Mouse (Mus musculus) limb, embryonic 14.5 days (tissue): ENCODE results near the gene Alox5ap. TPM values are rescaled to one million over a fixed set of nuclear protein-coding genes. Genes with fewer than 3 reads are reported as not detected.

Experiments used
- ATAC-seq: fragments of 200-750 bp; cut with Nextera tagmentation; 2 replicates; pipeline ENCODE4 v1.8.0; 2017; ENCODE audit warnings: low read depth, moderate number of reproducible peaks, moderate TSS enrichment; ENCODE audit not compliant: low FRiP score
- DNase-seq: peaks from one replicate; pipeline ENCODE4 v3.0.0-alpha.2; 2015; ENCODE audit warnings: low spot score
- H3K27ac ChIP-seq: fragments of 300-500 bp; sonication (generic); replicated peaks from 2 replicates; pipeline ENCODE4 v1.5.1; 2014; ENCODE audit warnings: low read depth, mild to moderate bottlenecking, low read length, moderate library complexity, mixed read lengths
- H3K27me3 ChIP-seq: fragments of 300-500 bp; sonication (generic); 2 replicates; pipeline ENCODE4 v1.6.1; 2014; ENCODE audit warnings: low read length, mixed read lengths; ENCODE audit not compliant: control insufficient read depth, insufficient read depth
- H3K36me3 ChIP-seq: fragments of 300-500 bp; sonication (generic); 2 replicates; pipeline ENCODE4 v1.6.1; 2014; ENCODE audit warnings: mild to moderate bottlenecking, low read length, moderate library complexity, mixed read lengths; ENCODE audit not compliant: control insufficient read depth, insufficient read depth
- H3K4me1 ChIP-seq: fragments of 300-500 bp; sonication (generic); 2 replicates; pipeline ENCODE4 v1.6.1; 2014; ENCODE audit warnings: antibody characterized with exemption, low read length, mixed read lengths; ENCODE audit not compliant: control insufficient read depth, insufficient read depth
- H3K4me2 ChIP-seq: fragments of 300-500 bp; sonication (generic); replicated peaks from 2 replicates; pipeline ENCODE4 v1.6.1; 2014; ENCODE audit warnings: low read depth, mild to moderate bottlenecking, low read length, moderate library complexity; ENCODE audit not compliant: severe bottlenecking
- H3K4me3 ChIP-seq: fragments of 300-500 bp; sonication (generic); replicated peaks from 2 replicates; pipeline ENCODE4 v1.5.1; 2014; ENCODE audit warnings: low read length
- H3K9ac ChIP-seq: fragments of 300-500 bp; sonication (generic); 2 replicates; pipeline ENCODE4 v1.6.1; 2014; ENCODE audit warnings: mild to moderate bottlenecking, low read depth, low read length, moderate library complexity; ENCODE audit not compliant: severe bottlenecking
- H3K9me3 ChIP-seq: fragments of 300-500 bp; sonication (generic); 2 replicates; pipeline ENCODE4 v1.6.1; 2016; ENCODE audit warnings: low read length; ENCODE audit not compliant: control insufficient read depth
- POLR2A ChIP-seq: fragments of 200-500 bp; IDR thresholded peaks from 2 replicates; pipeline ENCODE4 v1.8.0; 2012; ENCODE audit warnings: inconsistent platforms, mild to moderate bottlenecking, moderate library complexity, borderline replicate concordance; ENCODE audit not compliant: insufficient read depth, insufficient read length; ENCODE audit errors: extremely low read depth
- WGBS: fragments of 180-500 bp; shearing (Covaris S2); extraction: QIAGEN DNeasy Blood & Tissue Kit; methylation state at CpG from one replicate; pipeline ENCODE4 v1.1.7; 2014; 5-methylcytosine and 5-hydroxymethylcytosine counted together
- polyA plus RNA-seq, 2 experiments: library from polyadenylated mRNA; depleted of rRNA in 1 of 2; stranded (reverse) in 1 of 2; unstranded in 1 of 2; fragments of >200 nt; fragmentation: Nextera tagmentation in 1 of 2; extraction: Ambion mirVana in 1 of 2; gene quantifications; 2 replicates each; pipeline versions ENCODE4 v1.2.1 to v1.2.3; 2012 to 2014

The Alox5ap gene
- polyA plus RNA-seq, 2 experiments, result 18.6 to 18.7 TPM

- Histone ChIP-seq H3K9ac (no peak overlapping the region), H3K4me3 (no peak overlapping the region), H3K4me2 (no peak overlapping the region; the same call in 1 of the 2 replicates), H3K36me3 (no peaks in the 10 kb centered on the region), H3K27ac (no peak overlapping the region), H3K27me3 (no peaks in the 10 kb centered on the region), H3K4me1 (no peaks in the 10 kb centered on the region), H3K9me3 (peaks cover 8% of the 10 kb centered on the region; the same call in 1 of the 2 replicates)
- TF ChIP-seq POLR2A, result no peak
- WGBS, result 33% methylated on average over 22 of the region's 22 CpGs
- DNase-seq, result no peak
- peak; percentile 15; the same call in 1 of the 2 replicates for ATAC-seq
Measured at GRCm38 (mm10) chr5:149279273-149279844, 14.8 kb downstream of the Alox5ap start.

- Histone ChIP-seq H3K27ac (no peak overlapping the region), H3K4me3 (no peak overlapping the region), H3K4me1 (peaks cover 6% of the 10 kb centered on the region; the same call in 1 of the 2 replicates), H3K27me3 (no peaks in the 10 kb centered on the region), H3K9ac (no peak overlapping the region), H3K4me2 (no peak overlapping the region), H3K9me3 (peaks cover 4% of the 10 kb centered on the region; the same call in 1 of the 2 replicates), H3K36me3 (no peaks in the 10 kb centered on the region)
- WGBS, result 85% methylated on average over 2 of the region's 2 CpGs
- DNase-seq, result no peak
- no peak for ATAC-seq
- TF ChIP-seq POLR2A, result no peak
Measured at GRCm38 (mm10) chr5:149283009-149283408, 18.4 kb downstream of the Alox5ap start.

GRCm38 (mm10) chr5:149283821-149284220 lies 19.3 kb downstream of the Alox5ap start:
- no peak overlapping the region for H3K4me2 ChIP-seq
- H3K36me3 ChIP-seq, result no peaks in the 10 kb centered on the region
- DNase-seq (no peak), ATAC-seq (no peak)
- peaks cover 4% of the 10 kb centered on the region; the same call in 1 of the 2 replicates for H3K9me3 ChIP-seq
- no peaks in the 10 kb centered on the region for H3K27me3 ChIP-seq
- H3K27ac ChIP-seq, result no peak overlapping the region
- no peak for TF ChIP-seq POLR2A
- H3K4me1 ChIP-seq, result peaks cover 6% of the 10 kb centered on the region; the same call in 1 of the 2 replicates
- no peak overlapping the region for H3K4me3 ChIP-seq
- no peak overlapping the region for H3K9ac ChIP-seq

- Histone ChIP-seq H3K4me3 (no peak overlapping the region), H3K9me3 (peaks cover 4% of the 10 kb centered on the region; the same call in 1 of the 2 replicates), H3K36me3 (no peaks in the 10 kb centered on the region), H3K9ac (no peak overlapping the region), H3K4me1 (peaks cover 6% of the 10 kb centered on the region; the same call in 1 of the 2 replicates), H3K4me2 (no peak overlapping the region), H3K27me3 (no peaks in the 10 kb centered on the region), H3K27ac (no peak overlapping the region)
- no peak for TF ChIP-seq POLR2A
- WGBS, result 53% methylated on average over 7 of the region's 7 CpGs
- DNase-seq (no peak), ATAC-seq (no peak; the same call in 1 of the 2 replicates)
Measured at GRCm38 (mm10) chr5:149286021-149286420, 21.5 kb downstream of the Alox5ap start.

GRCm38 (mm10) chr5:149287148-149288038 lies 22.8 kb downstream of the Alox5ap start:
- Histone ChIP-seq H3K4me1 (peaks cover 6% of the 10 kb centered on the region; the same call in 1 of the 2 replicates), H3K9me3 (peaks cover under 1% of the 10 kb centered on the region; the same call in 1 of the 2 replicates), H3K9ac (peak overlapping the region; percentile 50), H3K36me3 (no peaks in the 10 kb centered on the region), H3K4me2 (peak overlapping the region; percentile 54), H3K4me3 (peak overlapping the region; percentile 31), H3K27ac (no peak overlapping the region), H3K27me3 (no peaks in the 10 kb centered on the region)
- WGBS, result 24% methylated on average over 41 of the region's 41 CpGs
- no peak for TF ChIP-seq POLR2A
- ATAC-seq (no peak), DNase-seq (no peak)
